Mouse (Mus musculus): ENCODE data around the gene Inpp1.
A peak's percentile ranks its signal among the peaks of the same experiment; 100 is the strongest.

DNA sequence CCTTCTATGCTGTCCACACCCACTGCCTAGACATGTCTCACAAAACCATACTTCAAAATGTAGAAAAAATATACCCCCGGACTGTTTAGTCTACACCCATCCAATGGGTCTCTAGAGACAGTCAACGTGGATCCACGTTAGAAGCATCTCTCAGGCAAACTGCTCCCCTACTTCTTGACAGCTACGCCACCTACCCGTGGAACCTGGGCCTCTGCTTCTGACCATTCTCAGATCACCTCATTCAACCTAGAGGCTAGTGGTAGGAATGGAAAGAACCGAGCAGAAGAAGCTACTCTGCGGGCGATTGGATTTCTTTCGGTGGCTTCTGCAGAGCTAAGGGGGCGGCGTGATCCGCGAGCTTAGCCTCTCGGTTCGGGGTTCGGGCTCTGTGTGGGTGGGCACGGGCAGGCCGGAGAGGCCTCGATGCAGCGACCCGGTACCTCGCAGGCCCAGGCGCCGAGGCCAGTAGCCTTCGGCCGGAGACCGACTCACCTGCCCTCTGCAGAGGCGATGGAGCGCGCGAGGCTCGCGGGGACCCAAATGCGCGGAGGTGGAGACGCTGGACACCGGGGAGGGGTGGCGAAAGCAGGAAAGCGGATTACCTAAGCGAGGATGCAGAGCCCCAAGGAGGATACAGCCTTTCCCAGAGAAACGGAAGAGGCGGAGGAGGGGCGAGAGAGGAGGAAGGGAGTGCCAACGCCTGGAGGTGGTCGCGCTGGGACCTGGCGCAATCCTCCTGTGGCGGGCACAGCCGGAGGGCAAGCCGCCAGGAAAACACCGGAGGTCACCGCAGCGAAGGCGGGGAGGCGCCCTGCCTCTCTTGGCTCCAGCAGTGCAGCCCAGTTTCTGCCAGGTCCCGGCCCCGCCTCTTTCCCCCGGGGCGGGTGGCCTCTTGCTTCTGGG lies at the start of gene Inpp1:
- TF ChIP-seq CTCF (IDR thresholded peaks at IDR 0.05; ENCODE audit: low read depth) (peak; percentile 77), EP300 (optimal IDR thresholded peaks at IDR 0.05) (no peak)

All from stomach, postnatal 0 days (tissue).